Mouse (Mus musculus): Measurements from ENCODE around the gene Tagln. TPM values are rescaled to one million over a fixed set of nuclear protein-coding genes. Genes with fewer than 3 reads are reported as not detected.

Tagln gene
- polyA plus RNA-seq, 1 experiment from 2014 or later, result 154 TPM

DNA sequence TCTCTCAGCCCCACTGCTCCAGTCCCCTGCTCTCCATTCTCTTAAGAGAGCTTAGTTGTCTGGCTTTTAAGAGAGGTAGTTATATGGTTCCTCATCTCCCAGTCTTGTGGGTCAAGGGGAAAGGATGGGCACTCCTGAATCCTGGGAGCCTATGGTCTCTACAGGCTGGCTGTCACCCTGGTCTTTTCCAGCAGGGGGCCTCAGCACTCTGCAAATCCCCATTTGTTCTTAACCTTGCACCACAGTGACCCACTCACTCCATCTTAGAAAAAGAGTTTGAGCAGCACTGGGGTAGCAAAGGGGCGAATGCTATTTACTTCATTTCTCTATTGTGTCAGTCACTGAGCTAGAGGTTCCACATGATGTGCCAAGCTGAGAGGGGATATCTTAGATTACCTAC, 24.2 kb downstream of the Tagln start:
- H3K27ac ChIP-seq (ENCODE audit: low read length), result no peak overlapping the region
- H3K4me3 ChIP-seq (ENCODE audit: low read length), result no peak overlapping the region
- WGBS, result 76% methylated on average over 1 of the region's 1 CpGs
- no peaks in the 10 kb centered on the region for H3K27me3 ChIP-seq (ENCODE audit: insufficient read depth, low read length)
- H3K36me3 ChIP-seq (ENCODE audit: insufficient read depth, low read length), result peaks cover 45% of the 10 kb centered on the region
- H3K9ac ChIP-seq (replicated peaks; ENCODE audit: low read length), result no peak overlapping the region
- peaks cover 10% of the 10 kb centered on the region for H3K4me1 ChIP-seq (ENCODE audit: insufficient read depth, low read length)
- H3K4me2 ChIP-seq (replicated peaks; ENCODE audit: low read depth, low read length), result no peak overlapping the region
- no peaks in the 10 kb centered on the region for H3K9me3 ChIP-seq (ENCODE audit: low read length)
- no peak for ATAC-seq (ENCODE audit: low FRiP score, low TSS enrichment)

DNA sequence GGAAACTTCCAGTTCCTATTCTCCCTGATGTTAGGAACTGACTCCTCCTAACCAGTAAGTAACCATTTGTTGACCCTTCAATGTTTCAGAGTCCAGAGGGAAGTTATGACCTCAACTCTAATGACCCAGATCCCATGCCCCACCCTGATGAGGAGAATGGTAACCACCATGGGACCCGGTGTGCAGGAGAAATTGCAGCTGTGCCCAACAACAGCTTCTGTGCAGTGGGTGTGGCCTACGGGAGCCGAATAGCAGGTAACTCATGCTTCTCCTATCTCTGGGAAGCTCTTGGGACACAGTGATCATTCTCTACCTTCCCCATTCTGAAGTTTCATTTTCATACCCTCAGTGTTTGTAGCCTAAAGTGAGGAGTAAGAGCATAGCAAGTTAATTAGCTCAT, 24.9 kb downstream of the Tagln start:
- Histone ChIP-seq H3K9ac (replicated peaks; ENCODE audit: low read length) (no peak overlapping the region), H3K9me3 (ENCODE audit: low read length) (no peaks in the 10 kb centered on the region), H3K27me3 (ENCODE audit: insufficient read depth, low read length) (no peaks in the 10 kb centered on the region), H3K4me3 (ENCODE audit: low read length) (no peak overlapping the region), H3K36me3 (ENCODE audit: insufficient read depth, low read length) (peaks cover 41% of the 10 kb centered on the region), H3K27ac (ENCODE audit: low read length) (no peak overlapping the region), H3K4me2 (replicated peaks; ENCODE audit: low read depth, low read length) (no peak overlapping the region), H3K4me1 (ENCODE audit: insufficient read depth, low read length) (peaks cover 10% of the 10 kb centered on the region)
- ATAC-seq (ENCODE audit: low FRiP score, low TSS enrichment), result no peak
- WGBS, result 88% methylated on average over 3 of the region's 3 CpGs

DNA sequence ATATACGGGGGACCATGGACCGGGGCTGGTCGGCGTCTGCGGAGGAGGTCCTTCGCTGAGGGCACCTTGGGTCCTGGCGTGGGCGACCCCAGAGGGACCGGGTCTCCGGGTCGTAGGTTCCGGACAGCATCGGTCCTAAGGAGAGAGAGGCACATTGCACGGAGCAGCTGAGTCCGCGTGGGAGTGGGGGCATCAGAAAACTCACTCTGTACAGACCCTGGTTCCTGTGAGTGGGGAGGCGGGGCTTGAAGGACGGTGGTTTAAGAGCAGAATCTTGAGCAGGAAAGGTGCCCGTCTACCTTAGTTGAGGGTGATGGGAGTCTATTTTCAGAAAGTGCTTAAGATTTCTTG, 28.8 kb downstream of the Tagln start:
- ATAC-seq (ENCODE audit: low FRiP score, low TSS enrichment), result no peak
- peaks cover 22% of the 10 kb centered on the region for H3K4me1 ChIP-seq (ENCODE audit: insufficient read depth, low read length)
- H3K36me3 ChIP-seq (ENCODE audit: insufficient read depth, low read length), result peaks cover 27% of the 10 kb centered on the region

DNA sequence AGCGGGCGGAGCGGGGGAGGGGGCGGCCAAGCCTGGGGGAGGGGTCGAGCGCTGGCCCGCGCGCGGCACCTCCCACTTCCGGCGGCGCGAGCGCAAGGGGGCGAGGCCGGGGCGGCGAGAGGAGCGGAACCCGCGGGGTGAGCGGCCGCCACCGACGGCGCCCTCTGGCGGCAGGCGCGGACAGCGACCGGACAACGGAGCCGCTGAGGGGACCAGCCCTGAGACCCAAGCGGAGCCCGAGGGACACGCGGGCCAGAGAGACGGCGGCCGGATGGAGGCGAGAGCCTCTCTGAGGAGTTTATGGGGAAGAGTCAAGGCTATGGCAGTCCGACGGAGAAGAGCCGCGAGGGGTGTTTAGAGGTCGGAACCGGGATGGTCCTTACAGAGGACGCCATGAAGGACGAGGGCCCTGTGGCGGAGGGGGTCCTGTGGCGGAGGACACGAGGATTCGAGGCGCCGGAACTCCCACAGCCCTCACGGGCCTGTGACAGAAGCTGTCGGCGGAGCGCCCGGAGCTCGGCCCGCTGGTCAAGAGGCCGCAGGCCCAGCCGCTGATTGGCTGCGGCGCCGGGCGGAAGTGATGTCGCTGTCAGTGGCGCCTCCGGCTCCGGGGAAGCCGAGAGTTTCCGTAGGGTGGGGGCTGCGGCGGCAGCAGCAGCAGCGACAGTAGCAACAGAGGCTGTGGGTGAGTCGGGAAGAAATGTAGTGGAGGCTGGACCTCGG, 29.3 kb downstream of the Tagln start, which contains the start of the genes Pcsk7 and Rnf214:
TSS of gene Pcsk7 (plus strand) at position 143 of the 723 bp plus-strand sequence.
TSS of gene Rnf214 (minus strand) at position 557 of the 723 bp plus-strand sequence.
- Histone ChIP-seq H3K4me2 (replicated peaks; ENCODE audit: low read depth, low read length) (peak within 1 kb of the TSS; percentile 68), H3K4me1 (ENCODE audit: insufficient read depth, low read length) (peaks cover 22% of the 10 kb centered on the region), H3K27ac (ENCODE audit: low read length) (peak within 1 kb of the TSS; percentile 96), H3K4me3 (ENCODE audit: low read length) (peak within 1 kb of the TSS; percentile 94), H3K27me3 (ENCODE audit: insufficient read depth, low read length) (no peaks in the 10 kb centered on the region), H3K36me3 (ENCODE audit: insufficient read depth, low read length) (peaks cover 30% of the 10 kb centered on the region), H3K9me3 (ENCODE audit: low read length) (no peaks in the 10 kb centered on the region), H3K9ac (replicated peaks; ENCODE audit: low read length) (peak within 1 kb of the TSS; percentile 96)
- peak; percentile 94 for ATAC-seq (ENCODE audit: low FRiP score, low TSS enrichment)
- under 1% methylated on average over 64 of the region's 80 CpGs for WGBS

More for the DNA sequence above, 28.8 kb downstream of the Tagln start:
- H3K9me3 ChIP-seq (ENCODE audit: low read length), result no peaks in the 10 kb centered on the region
- H3K4me2 ChIP-seq (replicated peaks; ENCODE audit: low read depth, low read length), result peak overlapping the region; percentile 68
- H3K9ac ChIP-seq (replicated peaks; ENCODE audit: low read length), result peak overlapping the region; percentile 96
- peak overlapping the region; percentile 96 for H3K27ac ChIP-seq (ENCODE audit: low read length)
- H3K27me3 ChIP-seq (ENCODE audit: insufficient read depth, low read length), result no peaks in the 10 kb centered on the region
- H3K4me3 ChIP-seq (ENCODE audit: low read length), result peak overlapping the region; percentile 94
- WGBS, result under 1% methylated on average over 19 of the region's 19 CpGs

DNA sequence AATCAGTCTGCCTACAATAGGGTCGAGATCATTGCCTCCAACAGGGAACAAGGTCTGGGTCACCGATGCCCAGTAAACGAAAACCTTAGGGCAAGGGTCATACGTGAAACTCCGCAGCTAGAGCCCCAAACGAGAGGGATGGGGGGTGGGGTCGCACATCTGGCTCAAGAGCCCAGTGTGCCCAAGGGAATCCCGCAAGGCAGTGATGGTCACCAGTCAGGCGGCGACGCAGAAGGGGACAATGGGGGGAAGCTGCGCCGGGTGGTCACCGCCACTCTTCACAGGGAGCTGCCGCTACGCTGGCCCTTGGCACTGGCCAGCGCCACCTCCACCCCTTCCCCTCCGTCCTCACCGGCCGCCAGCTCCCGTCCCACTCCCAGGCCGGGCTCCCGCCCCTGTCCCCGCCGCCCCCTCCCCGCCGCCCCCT, 30.0 kb downstream of the Tagln start:
- Histone ChIP-seq H3K36me3 (ENCODE audit: insufficient read depth, low read length) (peaks cover 24% of the 10 kb centered on the region), H3K9me3 (ENCODE audit: low read length) (no peaks in the 10 kb centered on the region), H3K27me3 (ENCODE audit: insufficient read depth, low read length) (no peaks in the 10 kb centered on the region), H3K27ac (ENCODE audit: low read length) (peak overlapping the region; percentile 96), H3K9ac (replicated peaks; ENCODE audit: low read length) (peak overlapping the region; percentile 96), H3K4me1 (ENCODE audit: insufficient read depth, low read length) (peaks cover 22% of the 10 kb centered on the region), H3K4me2 (replicated peaks; ENCODE audit: low read depth, low read length) (peak overlapping the region; percentile 68), H3K4me3 (ENCODE audit: low read length) (peak overlapping the region; percentile 94)
- peak; percentile 73 for ATAC-seq (ENCODE audit: low FRiP score, low TSS enrichment)
- 0% methylated on average over 14 of the region's 27 CpGs for WGBS

DNA sequence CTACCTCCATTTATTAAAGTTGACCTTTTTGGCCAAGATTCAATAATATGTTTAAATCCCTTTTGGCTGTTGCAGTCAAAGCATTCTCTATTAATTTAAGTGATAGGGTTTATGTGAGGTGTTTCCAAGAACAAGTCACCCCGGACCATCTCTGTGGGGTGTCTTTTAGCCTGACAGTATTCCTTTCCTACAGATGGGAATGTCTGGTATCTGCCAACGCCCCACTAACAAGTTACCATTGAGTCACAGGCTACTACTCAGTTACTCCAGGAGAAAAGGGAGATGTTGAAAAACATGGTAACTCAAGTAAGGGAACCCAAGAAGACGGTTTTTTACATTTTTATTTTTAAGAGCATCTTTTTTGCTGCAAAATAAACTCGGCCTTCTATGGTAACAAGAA, 30.7 kb downstream of the Tagln start:
- peak overlapping the region; percentile 94 for H3K4me3 ChIP-seq (ENCODE audit: low read length)
- peak overlapping the region; percentile 96; the same call in 1 of the 2 replicates for H3K9ac ChIP-seq (replicated peaks; ENCODE audit: low read length)
- no peak for ATAC-seq (ENCODE audit: low FRiP score, low TSS enrichment)
- peak overlapping the region; percentile 68 for H3K4me2 ChIP-seq (replicated peaks; ENCODE audit: low read depth, low read length)
- H3K4me1 ChIP-seq (ENCODE audit: insufficient read depth, low read length), result peaks cover 22% of the 10 kb centered on the region
- H3K27me3 ChIP-seq (ENCODE audit: insufficient read depth, low read length), result no peaks in the 10 kb centered on the region
- H3K27ac ChIP-seq (ENCODE audit: low read length), result no peak overlapping the region
- WGBS, result 50% methylated on average over 4 of the region's 4 CpGs
- H3K36me3 ChIP-seq (ENCODE audit: insufficient read depth, low read length), result peaks cover 21% of the 10 kb centered on the region
- no peaks in the 10 kb centered on the region for H3K9me3 ChIP-seq (ENCODE audit: low read length)

DNA sequence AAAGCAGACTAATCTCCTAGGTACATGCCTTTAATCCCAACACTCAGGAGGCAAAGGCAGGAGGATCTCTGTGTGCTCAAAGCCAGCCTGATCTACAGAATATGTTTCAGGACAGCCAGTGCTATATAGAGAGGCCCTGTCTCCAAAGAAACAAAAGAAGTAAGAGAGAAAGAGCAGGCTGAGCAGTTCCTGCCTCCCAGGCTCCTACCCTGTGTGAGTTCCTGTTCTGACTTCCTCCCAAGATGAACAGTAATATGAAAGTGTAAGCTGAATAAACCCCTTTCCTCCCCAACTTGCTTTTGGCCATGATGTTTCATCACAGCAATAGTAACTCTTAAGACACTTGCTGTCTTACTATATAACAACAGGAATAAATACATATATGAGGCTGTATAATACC, 42.2 kb downstream of the Tagln start:
- H3K9me3 ChIP-seq (ENCODE audit: low read length), result no peaks in the 10 kb centered on the region
- no peak for ATAC-seq (ENCODE audit: low FRiP score, low TSS enrichment)

More for the DNA sequence above, 42.2 kb downstream of the Tagln start:
- Histone ChIP-seq H3K4me1 (ENCODE audit: insufficient read depth, low read length) (no peaks in the 10 kb centered on the region), H3K9ac (replicated peaks; ENCODE audit: low read length) (no peak overlapping the region), H3K36me3 (ENCODE audit: insufficient read depth, low read length) (peaks cover 55% of the 10 kb centered on the region), H3K4me3 (ENCODE audit: low read length) (no peak overlapping the region), H3K4me2 (replicated peaks; ENCODE audit: low read depth, low read length) (no peak overlapping the region), H3K27ac (ENCODE audit: low read length) (no peak overlapping the region), H3K27me3 (ENCODE audit: insufficient read depth, low read length) (no peaks in the 10 kb centered on the region)

Small RNA genes within 50 kb of the gene (microRNA-seq; reads per million reads assigned to microRNA genes)
- gene Mir7087, result not detected

Other genes starting within 250 kb of the Tagln start
- 24.1 and 31.1 TPM in 2 replicates for gene Cep164, start 107.4 kb downstream of the Tagln start, polyA plus RNA-seq (2015; fragmentation: Nextera tagmentation; extraction: Ambion mirVana)
- gene Bace1, start 97.5 kb downstream of the Tagln start, polyA plus RNA-seq (2015; fragmentation: Nextera tagmentation; extraction: Ambion mirVana), result 35.2 and 38.8 TPM in 2 replicates
- gene Pcsk7, start 29.6 kb downstream of the Tagln start, polyA plus RNA-seq (2015; fragmentation: Nextera tagmentation; extraction: Ambion mirVana), result 23.2 and 24.9 TPM in 2 replicates
- gene Rnf214, start 29.1 kb downstream of the Tagln start, polyA plus RNA-seq (2015; fragmentation: Nextera tagmentation; extraction: Ambion mirVana), result 50.5 and 62.7 TPM in 2 replicates
- 44.5 and 45.8 TPM in 2 replicates for gene Sidt2, start 19.2 kb upstream of the Tagln start, polyA plus RNA-seq (2015; fragmentation: Nextera tagmentation; extraction: Ambion mirVana)
- gene Pafah1b2, start 76.6 kb upstream of the Tagln start, polyA plus RNA-seq (2015; fragmentation: Nextera tagmentation; extraction: Ambion mirVana), result 166 and 173 TPM in 2 replicates
- gene Sik3, start 76.8 kb upstream of the Tagln start, polyA plus RNA-seq (2015; fragmentation: Nextera tagmentation; extraction: Ambion mirVana), result 5.2 and 5.6 TPM in 2 replicates